Mouse (Mus musculus) spleen, postnatal 10 days (tissue): ENCODE measurements around the gene Mcm2.
A peak's percentile ranks its signal among the peaks of the same experiment; 100 is the strongest.

Source experiments
- DNase-seq, 2 experiments: peaks; one replicate each; pipeline ENCODE4 v3.0.0; 2021 to 2022; ENCODE audit warnings: low spot score in 2 of 2

Mcm2 gene

GRCm38 (mm10) chr6:88898534-88899048 lies at the start of gene Mcm2:
Gene Mcm2, minus strand, starts transcription at chr6:88898780.
- DNase-seq, result peak; percentile 98 to 99

- no peak for DNase-seq
Observed at GRCm38 (mm10) chr6:88947771-88948170, 49.2 kb upstream of the Mcm2 start.

- DNase-seq, result no peak
Observed at GRCm38 (mm10) chr6:88946442-88946841, 47.9 kb upstream of the Mcm2 start.

GRCm38 (mm10) chr6:88943666-88944065 lies 45.1 kb upstream of the Mcm2 start:
- no peak for DNase-seq

GRCm38 (mm10) chr6:88942595-88942994 lies 44.0 kb upstream of the Mcm2 start:
- DNase-seq, result no peak

GRCm38 (mm10) chr6:88941628-88942027 lies 43.0 kb upstream of the Mcm2 start:
- no peak for DNase-seq

GRCm38 (mm10) chr6:88940090-88940916 lies 41.7 kb upstream of the Mcm2 start:
- no peak for DNase-seq

- DNase-seq, result no peak
Observed at GRCm38 (mm10) chr6:88939281-88940089, 40.9 kb upstream of the Mcm2 start.

GRCm38 (mm10) chr6:88938664-88939055 lies 40.1 kb upstream of the Mcm2 start:
- DNase-seq, result no peak

- DNase-seq, result no peak
Observed at GRCm38 (mm10) chr6:88937971-88938663, 39.5 kb upstream of the Mcm2 start.

- DNase-seq, result no peak
Observed at GRCm38 (mm10) chr6:88937214-88937549, 38.6 kb upstream of the Mcm2 start.

- DNase-seq, result no peak
Observed at GRCm38 (mm10) chr6:88936342-88937213, 38.0 kb upstream of the Mcm2 start.

GRCm38 (mm10) chr6:88935735-88936276 lies 37.2 kb upstream of the Mcm2 start:
- DNase-seq, result peak in 1 of 2 experiments; percentile 64

- DNase-seq, result no peak
Observed at GRCm38 (mm10) chr6:88934816-88935215, 36.2 kb upstream of the Mcm2 start.

- no peak for DNase-seq
Observed at GRCm38 (mm10) chr6:88934132-88934531, 35.6 kb upstream of the Mcm2 start.

- no peak for DNase-seq
Observed at GRCm38 (mm10) chr6:88931449-88931848, 32.9 kb upstream of the Mcm2 start.

GRCm38 (mm10) chr6:88930049-88930448 lies 31.5 kb upstream of the Mcm2 start:
- DNase-seq, result no peak

- no peak for DNase-seq
Observed at GRCm38 (mm10) chr6:88929451-88929850, 30.9 kb upstream of the Mcm2 start.

- no peak for DNase-seq
Observed at GRCm38 (mm10) chr6:88928576-88928975, 30.0 kb upstream of the Mcm2 start.

GRCm38 (mm10) chr6:88928026-88928425 lies 29.4 kb upstream of the Mcm2 start:
- peak in 1 of 2 experiments; percentile 13 for DNase-seq

- peak; percentile 77 to 82 for DNase-seq
Observed at GRCm38 (mm10) chr6:88927595-88927994, 29.0 kb upstream of the Mcm2 start.
